Mouse (Mus musculus) liver, embryonic 11.5 days (tissue): ENCODE measurements at regions not wholly inside any gene's neighbourhood (a gene's known extent, or its start where the extent isn't known, plus 50 kb on each side); places are given as distances from the start of the nearest gene placed in this dataset.

Source experiments
- ATAC-seq: fragments of 200-750 bp; cut with Nextera tagmentation; replicated peaks from 2 replicates; pipeline ENCODE4 v1.8.0; 2017; ENCODE audit warnings: moderate number of reproducible peaks, mild to moderate bottlenecking, moderate TSS enrichment, moderate library complexity; ENCODE audit not compliant: low FRiP score
- DNase-seq: peaks from one replicate; pipeline ENCODE4 v3.0.0-alpha.2; 2017; ENCODE audit warnings: low spot score
- H3K27ac ChIP-seq: fragments of 300-500 bp; sonication (generic); 2 replicates; pipeline ENCODE4 v1.5.1; 2014; ENCODE audit warnings: mild to moderate bottlenecking, low read depth, low read length, control low read depth
- H3K27me3 ChIP-seq: fragments of 300-500 bp; sonication (generic); replicated peaks from 2 replicates; pipeline ENCODE4 v1.6.1; 2014; ENCODE audit warnings: low read length, mixed read lengths; ENCODE audit not compliant: control insufficient read depth, insufficient read depth
- H3K36me3 ChIP-seq: fragments of 300-500 bp; sonication (generic); 2 replicates; pipeline ENCODE4 v1.6.1; 2014; ENCODE audit warnings: mild to moderate bottlenecking, low read length, moderate library complexity, mixed read lengths; ENCODE audit not compliant: control insufficient read depth, insufficient read depth
- H3K4me1 ChIP-seq: fragments of 300-500 bp; sonication (generic); replicated peaks from 2 replicates; pipeline ENCODE4 v1.6.1; 2014; ENCODE audit warnings: low read length, mixed read lengths; ENCODE audit not compliant: control insufficient read depth, insufficient read depth
- H3K4me2 ChIP-seq: fragments of 300-500 bp; sonication (generic); 2 replicates; pipeline ENCODE4 v1.6.1; 2014; ENCODE audit warnings: mild to moderate bottlenecking, control low read depth, moderate library complexity
- H3K4me3 ChIP-seq: fragments of 300-500 bp; sonication (generic); 2 replicates; pipeline ENCODE4 v1.5.1; 2014; ENCODE audit warnings: low read depth, low read length, control low read depth
- H3K9ac ChIP-seq: fragments of 300-500 bp; sonication (generic); 2 replicates; pipeline ENCODE4 v1.6.1; 2014; ENCODE audit warnings: low read depth, low read length, control low read depth
- H3K9me3 ChIP-seq: fragments of 300-500 bp; sonication (generic); 2 replicates; pipeline ENCODE4 v1.6.1; 2016; ENCODE audit warnings: low read length, inconsistent platforms, mixed read lengths; ENCODE audit not compliant: control insufficient read depth
- WGBS: fragments of 180-500 bp; shearing (Covaris S2); extraction: QIAGEN DNeasy Blood & Tissue Kit; methylation state at CpG from one replicate; pipeline ENCODE4 v1.1.7; 2014; 5-methylcytosine and 5-hydroxymethylcytosine counted together

- 66% methylated on average over 3 of the region's 3 CpGs for WGBS
- Histone ChIP-seq H3K4me1 (peaks cover 19% of the 10 kb centered on the region), H3K9me3 (no peaks in the 10 kb centered on the region), H3K36me3 (no peaks in the 10 kb centered on the region), H3K9ac (no peak overlapping the region), H3K27ac (no peak overlapping the region), H3K4me2 (no peak overlapping the region), H3K4me3 (no peak overlapping the region), H3K27me3 (no peaks in the 10 kb centered on the region)
- ATAC-seq (no peak), DNase-seq (no peak)
These were observed 83.0 kb upstream of the Dph5 start for GRCm38 (mm10) chr3:115804616-115805015.

- Histone ChIP-seq H3K4me2 (no peak overlapping the region), H3K36me3 (no peaks in the 10 kb centered on the region), H3K9me3 (no peaks in the 10 kb centered on the region), H3K27me3 (no peaks in the 10 kb centered on the region), H3K4me3 (no peak overlapping the region), H3K9ac (no peak overlapping the region), H3K4me1 (no peaks in the 10 kb centered on the region; the same call in 1 of the 2 replicates), H3K27ac (no peak overlapping the region)
- DNase-seq: no peak
- ATAC-seq: no peak
- 66% methylated on average over 3 of the region's 3 CpGs for WGBS
These were observed 80.6 kb upstream of the Dph5 start for GRCm38 (mm10) chr3:115807032-115807431.

GRCm38 (mm10) chr3:115815168-115815567 is 72.5 kb upstream of the Dph5 start:
- Histone ChIP-seq H3K4me1 (peaks cover 29% of the 10 kb centered on the region), H3K4me3 (no peak overlapping the region), H3K9ac (no peak overlapping the region), H3K27me3 (no peaks in the 10 kb centered on the region), H3K9me3 (no peaks in the 10 kb centered on the region), H3K27ac (peak overlapping the region; percentile 68), H3K4me2 (peak overlapping the region; percentile 48), H3K36me3 (no peaks in the 10 kb centered on the region)
- 36% methylated on average over 4 of the region's 4 CpGs for WGBS
- no peak for DNase-seq
- ATAC-seq: peak; percentile 60

- H3K27me3 ChIP-seq: no peaks in the 10 kb centered on the region
- no peaks in the 10 kb centered on the region for H3K36me3 ChIP-seq
- H3K9ac ChIP-seq: peak overlapping the region; percentile 11
- no peak overlapping the region; the same call in 1 of the 2 replicates for H3K4me3 ChIP-seq
- ATAC-seq (peak; percentile 67), DNase-seq (peak; percentile 41)
- H3K4me2 ChIP-seq: peak overlapping the region; percentile 48
- no peaks in the 10 kb centered on the region for H3K9me3 ChIP-seq
- 36% methylated on average over 12 of the region's 12 CpGs for WGBS
- peak overlapping the region; percentile 68 for H3K27ac ChIP-seq
- H3K4me1 ChIP-seq: peaks cover 34% of the 10 kb centered on the region
These were observed 72.0 kb upstream of the Dph5 start for GRCm38 (mm10) chr3:115815571-115816156.

- Histone ChIP-seq H3K9me3 (no peaks in the 10 kb centered on the region), H3K36me3 (no peaks in the 10 kb centered on the region), H3K27me3 (no peaks in the 10 kb centered on the region), H3K4me2 (peak overlapping the region; percentile 48), H3K4me1 (peaks cover 34% of the 10 kb centered on the region), H3K4me3 (no peak overlapping the region), H3K9ac (no peak overlapping the region; the same call in 1 of the 2 replicates), H3K27ac (peak overlapping the region; percentile 68)
- WGBS: 66% methylated on average over 6 of the region's 6 CpGs
- DNase-seq (no peak), ATAC-seq (0 out of 2 replicates have a peak, but pooled peaks have one; percentile 6)
These were observed 71.1 kb upstream of the Dph5 start for GRCm38 (mm10) chr3:115816328-115817160.

- ATAC-seq (no peak), DNase-seq (no peak)
- no peaks in the 10 kb centered on the region for H3K9me3 ChIP-seq
- H3K4me2 ChIP-seq: no peak overlapping the region
- no peaks in the 10 kb centered on the region for H3K36me3 ChIP-seq
- no peak overlapping the region for H3K27ac ChIP-seq
- H3K4me3 ChIP-seq: no peak overlapping the region
- WGBS: 87% methylated on average over 5 of the region's 5 CpGs
- no peak overlapping the region for H3K9ac ChIP-seq
- H3K27me3 ChIP-seq: no peaks in the 10 kb centered on the region
- peaks cover 34% of the 10 kb centered on the region for H3K4me1 ChIP-seq
These were observed 69.9 kb upstream of the Dph5 start for GRCm38 (mm10) chr3:115817771-115818170.

- Histone ChIP-seq H3K27ac (peak overlapping the region; percentile 8; the same call in 1 of the 2 replicates), H3K4me2 (peak overlapping the region; percentile 40)
These were observed 68.9 kb upstream of the Dph5 start for GRCm38 (mm10) chr3:115818734-115819133.

GRCm38 (mm10) chr3:115819401-115820138 is 68.1 kb upstream of the Dph5 start:
- H3K4me1 ChIP-seq: peaks cover 34% of the 10 kb centered on the region
- peak; percentile 41 for DNase-seq
- ATAC-seq: peak; percentile 72
- 15% methylated on average over 7 of the region's 7 CpGs for WGBS
- H3K36me3 ChIP-seq: no peaks in the 10 kb centered on the region
- H3K27me3 ChIP-seq: no peaks in the 10 kb centered on the region
- H3K4me2 ChIP-seq: peak overlapping the region; percentile 40
- peak overlapping the region; percentile 10; the same call in 1 of the 2 replicates for H3K4me3 ChIP-seq
- no peak overlapping the region for H3K9ac ChIP-seq
- H3K27ac ChIP-seq: peak overlapping the region; percentile 16; the same call in 1 of the 2 replicates
- no peaks in the 10 kb centered on the region for H3K9me3 ChIP-seq

More at GRCm38 (mm10) chr3:115818734-115819133, 68.9 kb upstream of the Dph5 start:
- Histone ChIP-seq H3K36me3 (no peaks in the 10 kb centered on the region), H3K27me3 (no peaks in the 10 kb centered on the region), H3K9ac (no peak overlapping the region), H3K4me3 (no peak overlapping the region), H3K9me3 (no peaks in the 10 kb centered on the region), H3K4me1 (peaks cover 34% of the 10 kb centered on the region)
- WGBS: 46% methylated on average over 7 of the region's 7 CpGs
- no peak for ATAC-seq
- no peak for DNase-seq
